Mouse (Mus musculus) MEL (cell line): Measurements from ENCODE around the gene Camta1. TPM values are rescaled to one million over a fixed set of nuclear protein-coding genes. Genes with fewer than 3 reads are reported as not detected.

ENCODE experiments used
- DNase-seq: peaks from one replicate; pipeline ENCODE4 v3.0.0; 2011; ENCODE audit warnings: low read depth, low spot score
- H3K27ac ChIP-seq: 2 replicates; pipeline ENCODE4 v1.5.1; 2012; ENCODE audit warnings: low read depth, mild to moderate bottlenecking, control low read depth, low read length, moderate library complexity; ENCODE audit not compliant: control insufficient read depth
- H3K27me3 ChIP-seq, 2 experiments: fragments of 150-350 bp in 1 of 2; sonication (generic) in 1 of 2; 2 replicates each; pipeline ENCODE4 v1.6.1; 2012; ENCODE audit warnings: low read length in 2 of 2, mild to moderate bottlenecking in 2 of 2, improper control_type of control experiment in 1 of 2, moderate library complexity in 1 of 2; ENCODE audit not compliant: insufficient read depth in 2 of 2, control insufficient read depth in 1 of 2
- H3K36me3 ChIP-seq, 2 experiments: 2 replicates each; pipeline ENCODE4 v1.6.1; 2012 to 2014; ENCODE audit warnings: low read length in 2 of 2, improper control_type of control experiment in 1 of 2, inconsistent platforms in 1 of 2, mild to moderate bottlenecking in 1 of 2; ENCODE audit not compliant: insufficient read depth in 2 of 2, control insufficient read depth in 1 of 2
- H3K4me1 ChIP-seq, 2 experiments: fragments of 150-350 bp in 1 of 2; sonication (generic) in 1 of 2; 2 replicates each; pipeline ENCODE4 v1.6.1; 2012; ENCODE audit warnings: low read length in 2 of 2, improper control_type of control experiment in 1 of 2, mild to moderate bottlenecking in 1 of 2; ENCODE audit not compliant: insufficient read depth in 2 of 2, control insufficient read depth in 1 of 2
- H3K4me3 ChIP-seq, 2 experiments: fragments of 150-350 bp in 1 of 2; sonication (generic) in 1 of 2; 2 replicates each; pipeline ENCODE4 v1.5.1; 2012; ENCODE audit warnings: low read depth in 2 of 2, low read length in 2 of 2, mild to moderate bottlenecking in 2 of 2, moderate library complexity in 2 of 2, control low read depth in 1 of 2, improper control_type of control experiment in 1 of 2; ENCODE audit not compliant: control insufficient read depth in 1 of 2, insufficient read depth in 1 of 2
- H3K79me2 ChIP-seq: 2 replicates; pipeline ENCODE4 v1.6.1; 2012; ENCODE audit warnings: mild to moderate bottlenecking, low read length, moderate library complexity; ENCODE audit not compliant: control insufficient read depth, poor library complexity, insufficient read depth
- H3K9ac ChIP-seq: 2 replicates; pipeline ENCODE4 v1.6.1; 2012; ENCODE audit warnings: low read depth, mild to moderate bottlenecking, control low read depth, low read length, moderate library complexity; ENCODE audit not compliant: control insufficient read depth, poor library complexity, severe bottlenecking
- H3K9me3 ChIP-seq: fragments of 150-350 bp; sonication (generic); replicated peaks from 2 replicates; pipeline ENCODE4 v1.6.1; 2012; ENCODE audit warnings: mild to moderate bottlenecking, low read length, improper control_type of control experiment, moderate library complexity; ENCODE audit not compliant: insufficient read depth
- BHLHE40 ChIP-seq: IDR thresholded peaks from 2 replicates; pipeline ENCODE4 v1.6.1; 2012; ENCODE audit warnings: low read depth, mild to moderate bottlenecking, inconsistent platforms, low read length, improper control_type of control experiment, borderline replicate concordance
- CHD2 ChIP-seq: IDR thresholded peaks from 2 replicates; pipeline ENCODE4 v1.6.1; 2011; ENCODE audit warnings: low read length, improper control_type of control experiment
- E2F4 ChIP-seq: IDR thresholded peaks from 2 replicates; pipeline ENCODE4 v1.6.1; 2011; ENCODE audit warnings: low read depth, low read length, improper control_type of control experiment, borderline replicate concordance
- ELF1 ChIP-seq: IDR thresholded peaks from 2 replicates; pipeline ENCODE4 v1.6.1; 2014; ENCODE audit warnings: low read depth, mild to moderate bottlenecking, inconsistent platforms, low read length, improper control_type of control experiment, moderate library complexity
- JUND ChIP-seq: IDR thresholded peaks from 2 replicates; pipeline ENCODE4 v1.6.1; 2011; ENCODE audit warnings: low read depth, mild to moderate bottlenecking, improper control_type of control experiment, low read length
- MEF2A ChIP-seq: IDR thresholded peaks from 2 replicates; pipeline ENCODE4 v1.6.1; 2014; ENCODE audit warnings: low read depth, mild to moderate bottlenecking, inconsistent platforms, low read length, improper control_type of control experiment; ENCODE audit not compliant: poor library complexity, insufficient replicate concordance, severe bottlenecking; ENCODE audit errors: extremely low read depth
- MYB ChIP-seq: IDR thresholded peaks from 2 replicates; pipeline ENCODE4 v1.6.1; 2011; ENCODE audit warnings: mild to moderate bottlenecking, low read depth, low read length, improper control_type of control experiment
- MYC ChIP-seq: IDR thresholded peaks from 2 replicates; pipeline ENCODE4 v1.6.1; 2011; ENCODE audit warnings: low read depth, mild to moderate bottlenecking, low read length, improper control_type of control experiment, moderate library complexity
- NELFE ChIP-seq: IDR thresholded peaks from 2 replicates; pipeline ENCODE4 v1.6.1; 2011; ENCODE audit warnings: low read depth, low read length, improper control_type of control experiment
- POLR2A ChIP-seq, 2 experiments: IDR thresholded peaks; 2 replicates each; pipeline ENCODE4 v1.6.1; 2011 to 2012; ENCODE audit warnings: low read length in 2 of 2, mild to moderate bottlenecking in 2 of 2, control low read depth in 1 of 2, improper control_type of control experiment in 1 of 2, low read depth in 1 of 2, moderate library complexity in 1 of 2; ENCODE audit not compliant: control insufficient read depth in 1 of 2, insufficient read depth in 1 of 2, poor library complexity in 1 of 2
- RCOR1 ChIP-seq: IDR thresholded peaks from 2 replicates; pipeline ENCODE4 v1.6.1; 2012; ENCODE audit warnings: low read depth, mild to moderate bottlenecking, inconsistent platforms, low read length, improper control_type of control experiment
- SIN3A ChIP-seq: IDR thresholded peaks from 2 replicates; pipeline ENCODE4 v1.6.1; 2012; ENCODE audit warnings: low read length, improper control_type of control experiment, inconsistent platforms
- UBTF ChIP-seq: IDR thresholded peaks from 2 replicates; pipeline ENCODE4 v1.6.1; 2012; ENCODE audit warnings: low read depth, mild to moderate bottlenecking, inconsistent platforms, low read length, improper control_type of control experiment, moderate library complexity, borderline replicate concordance; ENCODE audit not compliant: insufficient read depth
- USF1 ChIP-seq: IDR thresholded peaks from 2 replicates; pipeline ENCODE4 v1.6.1; 2014; ENCODE audit warnings: low read depth, mild to moderate bottlenecking, inconsistent platforms, low read length, improper control_type of control experiment, moderate library complexity
- ZC3H11A ChIP-seq: IDR thresholded peaks from 2 replicates; pipeline ENCODE4 v1.6.1; 2012; ENCODE audit warnings: low read depth, mild to moderate bottlenecking, inconsistent platforms, low read length, improper control_type of control experiment
- ZMIZ1 ChIP-seq: IDR thresholded peaks from 2 replicates; pipeline ENCODE4 v1.6.1; 2012; ENCODE audit warnings: low read depth, mild to moderate bottlenecking, inconsistent platforms, low read length, improper control_type of control experiment, moderate library complexity
- ZNF384 ChIP-seq: IDR thresholded peaks from 2 replicates; pipeline ENCODE4 v1.6.1; 2012; ENCODE audit warnings: low read depth, mild to moderate bottlenecking, inconsistent platforms, low read length, improper control_type of control experiment
- polyA plus RNA-seq, 2 experiments: library from polyadenylated mRNA; stranded (reverse) in 1 of 2; unstranded in 1 of 2; fragments of >175 nt in 1 of 2; fragments of >200 nt in 1 of 2; gene quantifications; 2 replicates each; pipeline versions ENCODE4 v1.2.1 to v1.2.4; 2012; ENCODE audit warnings: low replicate concordance in 2 of 2, low read depth in 1 of 2; ENCODE audit not compliant: insufficient read length in 2 of 2, insufficient read depth in 1 of 2, missing spikeins in 1 of 2
- total RNA-seq: library from RNA; depleted of rRNA; stranded (reverse); fragments of 300-350 nt; gene quantifications from 2 replicates; pipeline ENCODE4 v1.2.3, GENCODE M21; 2012

Camta1 gene
- total and polyA plus RNA-seq, 3 experiments: 28.2 to 87.5 TPM; not detected in 1

GRCm38 (mm10) chr4:151288893-151289585, 572.6 kb downstream of the Camta1 start:
- Histone ChIP-seq H3K27ac (no peak overlapping the region), H3K9me3 (no peaks in the 10 kb centered on the region), H3K4me1 (no peaks in the 10 kb centered on the region), H3K9ac (no peak overlapping the region), H3K36me3 (no peaks in the 10 kb centered on the region), H3K79me2 (no peaks in the 10 kb centered on the region), H3K27me3 (no peaks in the 10 kb centered on the region), H3K4me3 (no peak overlapping the region)
- no peak for TF ChIP-seq USF1
- peak; percentile 67 for TF ChIP-seq SIN3A
- peak; percentile 33 for DNase-seq

DNA sequence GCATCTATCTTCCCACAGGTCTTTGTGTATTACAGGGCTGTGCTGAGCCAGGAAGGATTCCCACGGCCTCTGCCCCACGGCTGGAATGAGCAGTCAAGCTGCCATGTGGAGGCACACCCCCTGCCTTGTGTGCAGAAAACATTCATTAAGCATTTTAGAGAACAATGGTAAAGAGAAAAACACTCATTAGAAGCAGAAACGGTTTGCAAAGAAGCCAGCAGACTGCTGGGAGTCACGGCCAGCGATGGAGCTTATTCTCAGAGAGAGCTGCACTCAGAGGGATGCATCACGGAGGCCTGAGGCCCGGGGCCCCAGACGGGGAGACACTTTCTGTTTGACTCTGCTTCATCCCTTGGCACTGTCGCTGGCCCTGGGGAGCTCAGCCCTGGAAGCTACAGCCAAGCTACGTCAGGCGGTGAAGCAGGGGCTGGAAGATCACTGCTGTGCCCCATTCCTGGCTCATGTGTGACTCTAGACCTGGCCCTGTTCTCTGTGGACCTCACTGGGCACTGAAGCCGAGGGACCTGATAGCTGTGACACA, 575.7 kb downstream of the Camta1 start:
- Histone ChIP-seq H3K9me3 (no peaks in the 10 kb centered on the region), H3K27ac (no peak overlapping the region), H3K4me3 (no peak overlapping the region), H3K9ac (no peak overlapping the region), H3K27me3 (no peaks in the 10 kb centered on the region), H3K36me3 (no peaks in the 10 kb centered on the region), H3K79me2 (no peaks in the 10 kb centered on the region), H3K4me1 (no peaks in the 10 kb centered on the region)
- no peak for TF ChIP-seq ZC3H11A
- no peak for TF ChIP-seq BHLHE40
- no peak for TF ChIP-seq E2F4
- no peak for TF ChIP-seq UBTF
- TF ChIP-seq MYC: no peak
- no peak for TF ChIP-seq MYB
- TF ChIP-seq NELFE: no peak
- no peak for DNase-seq

DNA sequence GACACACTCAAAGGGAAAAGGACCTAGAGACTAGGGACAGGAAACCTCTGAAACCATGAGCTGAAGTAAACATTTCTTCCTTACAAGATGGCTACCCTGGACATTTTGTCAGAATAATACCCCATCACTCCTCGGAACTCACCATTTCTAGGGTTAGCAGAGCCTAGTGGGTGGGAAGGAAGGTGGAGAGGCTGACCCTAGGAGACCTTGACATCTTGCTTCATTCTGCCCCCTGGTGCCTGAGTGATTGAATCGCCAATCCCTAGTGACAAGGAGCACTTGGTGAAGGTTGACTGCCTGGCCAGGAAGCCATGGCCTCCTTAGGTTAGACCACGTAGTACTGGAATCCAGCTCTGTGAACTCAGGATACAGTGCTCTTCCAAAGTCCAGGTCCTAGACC, 576.2 kb downstream of the Camta1 start:
- H3K36me3 ChIP-seq: no peaks in the 10 kb centered on the region
- no peaks in the 10 kb centered on the region for H3K79me2 ChIP-seq
- H3K9me3 ChIP-seq: no peaks in the 10 kb centered on the region
- TF ChIP-seq MEF2A (no peak), JUND (no peak), NELFE (no peak), CHD2 (no peak), POLR2A (IDR thresholded peaks at IDR 0.05; ENCODE audit: control insufficient read depth in 1 of 2, insufficient read depth in 1 of 2, low read depth in 1 of 2, low read length in 2 of 2, poor library complexity in 1 of 2) (no peak), RCOR1 (no peak), ZNF384 (no peak), MYC (no peak), ELF1 (no peak), ZMIZ1 (no peak), MYB (no peak)
- H3K27ac ChIP-seq: no peak overlapping the region
- no peak overlapping the region for H3K9ac ChIP-seq
- DNase-seq: peak; percentile 3
- no peaks in the 10 kb centered on the region for H3K4me1 ChIP-seq
- no peaks in the 10 kb centered on the region for H3K27me3 ChIP-seq
- no peak overlapping the region for H3K4me3 ChIP-seq
